Mouse (Mus musculus) spleen, adult 18-20 months (tissue): ENCODE data around the gene Ptchd1.

Source experiments
- DNase-seq, 2 experiments: peaks; one replicate each; pipeline ENCODE4 v3.0.0; 2022; ENCODE audit warnings: mixed read lengths in 2 of 2

Ptchd1 gene

GRCm38 (mm10) chrX:155623701-155624281 lies at the start of gene Ptchd1:
Gene Ptchd1, minus strand, starts transcription at chrX:155623814.
- no peak for DNase-seq

- no peak for DNase-seq
Observed at GRCm38 (mm10) chrX:155657971-155658370, 34.4 kb upstream of the Ptchd1 start.

GRCm38 (mm10) chrX:155645975-155646374 lies 22.4 kb upstream of the Ptchd1 start:
- DNase-seq = no peak

- DNase-seq = no peak
Observed at GRCm38 (mm10) chrX:155643975-155644374, 20.4 kb upstream of the Ptchd1 start.

GRCm38 (mm10) chrX:155625671-155626196 lies 2.1 kb upstream of the Ptchd1 start:
- DNase-seq = no peak

- DNase-seq = no peak
Observed at GRCm38 (mm10) chrX:155624895-155625294, 1.3 kb upstream of the Ptchd1 start.

GRCm38 (mm10) chrX:155624341-155624841 lies 777 bp upstream of the Ptchd1 start, which contains the start of gene Gm15155:
Gene Gm15155, plus strand, starts transcription at chrX:155624741.
- no peak for DNase-seq

- no peak for DNase-seq
Observed at GRCm38 (mm10) chrX:155622961-155623599, 534 bp downstream of the Ptchd1 start.

GRCm38 (mm10) chrX:155622527-155622926 lies 1.1 kb downstream of the Ptchd1 start:
- no peak for DNase-seq

GRCm38 (mm10) chrX:155601196-155601595 lies 22.4 kb downstream of the Ptchd1 start:
- DNase-seq = no peak

GRCm38 (mm10) chrX:155596390-155596789 lies 27.2 kb downstream of the Ptchd1 start:
- DNase-seq = no peak

GRCm38 (mm10) chrX:155594685-155595084 lies 28.9 kb downstream of the Ptchd1 start:
- no peak for DNase-seq

GRCm38 (mm10) chrX:155592467-155592866 lies 31.1 kb downstream of the Ptchd1 start:
- DNase-seq = no peak

GRCm38 (mm10) chrX:155591490-155591889 lies 32.1 kb downstream of the Ptchd1 start:
- DNase-seq = no peak

GRCm38 (mm10) chrX:155584586-155584985 lies 39.0 kb downstream of the Ptchd1 start:
- DNase-seq = no peak

- no peak for DNase-seq
Observed at GRCm38 (mm10) chrX:155579791-155580190, 43.8 kb downstream of the Ptchd1 start.

GRCm38 (mm10) chrX:155572396-155572795 lies 51.2 kb downstream of the Ptchd1 start:
- DNase-seq = no peak

- no peak for DNase-seq
Observed at GRCm38 (mm10) chrX:155543780-155544179, 79.8 kb downstream of the Ptchd1 start.
